Mouse (Mus musculus): Measurements from ENCODE around the gene Dusp23. TPM values are rescaled to one million over a fixed set of nuclear protein-coding genes. Genes with fewer than 3 reads are reported as not detected.

Gene Dusp23
- polyA plus RNA-seq, 1 experiment from 2014 or later: 7.1 TPM

DNA sequence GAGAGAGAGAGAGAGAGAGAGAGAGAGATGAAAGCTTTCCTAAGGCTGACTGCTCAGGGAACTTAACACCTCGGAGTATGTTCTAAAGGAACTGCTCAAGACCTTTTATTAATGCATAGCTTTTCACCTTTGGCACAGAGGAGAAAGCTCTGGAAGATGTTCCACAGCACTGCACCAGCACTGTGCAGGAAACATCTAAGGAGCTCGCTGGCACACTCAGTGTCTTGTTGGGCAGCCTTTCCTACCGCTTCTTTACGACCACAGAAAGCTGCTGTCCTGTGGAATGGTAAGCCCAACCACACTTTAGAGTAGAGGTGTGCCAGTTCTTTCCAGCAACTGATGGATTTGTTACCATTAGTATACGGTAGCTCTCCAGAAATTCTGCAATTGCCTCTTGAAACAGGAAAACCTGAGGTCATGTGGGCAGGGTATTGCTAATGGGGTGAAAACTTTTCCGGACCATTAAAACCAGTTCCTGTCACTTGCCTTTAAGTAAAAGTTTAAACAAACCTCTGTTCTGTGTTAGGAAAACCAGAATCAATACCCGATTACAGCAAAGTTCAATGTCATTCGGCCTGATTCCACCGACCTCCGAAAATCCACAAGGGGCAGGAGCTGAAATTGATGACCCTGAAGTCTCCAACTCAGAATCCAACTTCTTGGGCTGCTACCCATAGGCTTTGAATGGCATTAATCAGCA lies 18.7 kb upstream of the Dusp23 start:
- no peak overlapping the region for H3K9ac ChIP-seq (ENCODE audit: low read length)
- no peaks in the 10 kb centered on the region for H3K9me3 ChIP-seq (replicated peaks; ENCODE audit: control insufficient read depth, low read length)
- no peaks in the 10 kb centered on the region for H3K4me1 ChIP-seq (ENCODE audit: control insufficient read depth, insufficient read depth, low read length)
- no peak overlapping the region for H3K4me2 ChIP-seq (ENCODE audit: low read length)
- DNase-seq (ENCODE audit: low spot score) (no peak), ATAC-seq (no peak)
- WGBS: 91% methylated on average over 10 of the region's 10 CpGs
- H3K27ac ChIP-seq (ENCODE audit: low read depth, low read length): no peak overlapping the region
- H3K36me3 ChIP-seq (ENCODE audit: control insufficient read depth, insufficient read depth, low read length): no peaks in the 10 kb centered on the region
- no peak overlapping the region for H3K4me3 ChIP-seq (ENCODE audit: low read depth, low read length)
- no peaks in the 10 kb centered on the region for H3K27me3 ChIP-seq (replicated peaks; ENCODE audit: control insufficient read depth, insufficient read depth, low read length)

DNA sequence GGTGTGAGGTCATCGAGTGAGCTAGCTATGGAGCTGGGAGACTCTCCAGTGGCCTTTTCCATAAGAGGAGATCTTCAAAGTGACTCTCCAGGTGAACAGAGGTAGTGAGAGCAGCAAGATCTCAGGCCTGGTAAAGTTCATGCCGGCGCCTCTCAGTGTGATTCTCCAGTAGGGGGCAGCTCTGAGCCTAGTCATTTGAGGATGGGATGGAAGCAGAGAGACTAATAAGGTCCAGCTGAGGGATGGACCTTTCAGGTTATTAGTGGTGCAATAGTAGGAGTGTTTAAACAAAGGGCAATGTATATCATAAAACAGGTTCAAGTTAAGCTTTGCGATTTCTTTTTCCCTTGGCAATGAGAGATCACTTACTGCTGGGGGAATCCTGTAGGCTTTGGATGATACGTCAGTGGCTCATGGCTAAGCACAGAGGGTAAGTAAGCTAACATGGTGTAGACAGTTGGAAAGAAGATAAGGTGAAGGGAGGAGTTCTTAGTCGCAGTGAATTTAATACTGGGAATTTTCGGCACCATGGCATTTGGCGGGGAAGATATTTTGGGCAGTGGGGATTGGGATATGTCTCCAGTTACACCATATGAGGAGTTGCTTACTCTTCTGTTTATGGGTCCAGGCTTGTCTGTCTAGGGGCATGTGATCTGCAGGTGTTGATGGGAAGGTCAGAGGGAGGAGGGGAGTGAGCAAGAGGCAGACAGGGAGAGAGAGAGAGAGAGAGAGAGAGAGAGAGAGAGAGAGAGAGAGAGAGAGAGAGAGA lies 17.9 kb upstream of the Dusp23 start:
- Histone ChIP-seq H3K9me3 (replicated peaks; ENCODE audit: control insufficient read depth, low read length) (no peaks in the 10 kb centered on the region), H3K9ac (ENCODE audit: low read length) (no peak overlapping the region), H3K4me1 (ENCODE audit: control insufficient read depth, insufficient read depth, low read length) (no peaks in the 10 kb centered on the region), H3K27ac (ENCODE audit: low read depth, low read length) (no peak overlapping the region), H3K36me3 (ENCODE audit: control insufficient read depth, insufficient read depth, low read length) (no peaks in the 10 kb centered on the region), H3K4me2 (ENCODE audit: low read length) (no peak overlapping the region), H3K27me3 (replicated peaks; ENCODE audit: control insufficient read depth, insufficient read depth, low read length) (no peaks in the 10 kb centered on the region), H3K4me3 (ENCODE audit: low read depth, low read length) (no peak overlapping the region)
- ATAC-seq: peak; percentile 23; the same call in 1 of the 2 replicates
- peak; percentile 25 for DNase-seq (ENCODE audit: low spot score)
- 61% methylated on average over 8 of the region's 8 CpGs for whole genome bisulfite sequencing

DNA sequence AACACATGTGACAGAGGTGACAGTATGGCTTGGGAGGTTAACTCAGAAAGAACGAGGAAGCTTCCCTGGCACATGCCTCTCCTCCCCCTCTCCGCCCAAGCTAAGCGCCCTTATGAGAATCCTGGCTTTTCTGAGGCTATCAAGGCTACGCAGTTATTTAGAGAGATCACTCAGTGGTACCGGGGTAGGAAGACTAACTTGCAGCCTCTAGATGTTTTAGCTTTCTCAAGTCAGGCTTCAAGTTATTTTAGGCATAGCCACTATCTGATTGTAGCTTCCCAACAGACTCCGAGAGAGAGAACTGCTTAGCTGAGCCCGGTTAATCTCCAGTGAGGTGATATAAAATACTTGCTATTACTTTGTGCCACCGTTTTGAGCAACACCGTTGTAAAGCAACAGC lies 16.6 kb upstream of the Dusp23 start:
- ATAC-seq: no peak
- WGBS: 87% methylated on average over 9 of the region's 9 CpGs

DNA sequence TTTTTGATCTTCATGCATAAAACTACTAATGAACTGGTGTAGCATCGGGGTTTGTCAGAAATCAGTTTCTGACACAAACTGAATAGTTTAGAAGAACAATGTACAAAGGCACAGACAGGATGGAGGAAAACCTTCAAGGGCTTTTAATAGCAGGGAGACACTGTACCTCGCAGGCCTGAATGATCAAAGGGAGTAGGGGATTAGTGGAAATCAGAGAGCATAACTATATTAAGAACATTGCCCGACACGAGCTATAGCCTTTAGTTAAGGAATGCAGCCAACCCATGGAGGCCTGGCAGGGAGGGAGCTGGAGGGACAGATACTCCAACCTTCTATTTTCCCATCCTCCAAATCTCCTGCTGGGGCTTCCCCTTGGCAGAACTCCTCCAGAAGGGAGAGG lies 14.5 kb upstream of the Dusp23 start:
- no peak overlapping the region for H3K27ac ChIP-seq (ENCODE audit: low read depth, low read length)
- 16% methylated on average over 4 of the region's 4 CpGs for WGBS
- H3K27me3 ChIP-seq (replicated peaks; ENCODE audit: control insufficient read depth, insufficient read depth, low read length): no peaks in the 10 kb centered on the region
- H3K9me3 ChIP-seq (replicated peaks; ENCODE audit: control insufficient read depth, low read length): no peaks in the 10 kb centered on the region
- no peaks in the 10 kb centered on the region for H3K4me1 ChIP-seq (ENCODE audit: control insufficient read depth, insufficient read depth, low read length)
- no peak overlapping the region for H3K4me2 ChIP-seq (ENCODE audit: low read length)
- DNase-seq (ENCODE audit: low spot score) (no peak), ATAC-seq (no peak)
- H3K9ac ChIP-seq (ENCODE audit: low read length): no peak overlapping the region
- H3K36me3 ChIP-seq (ENCODE audit: control insufficient read depth, insufficient read depth, low read length): no peaks in the 10 kb centered on the region
- H3K4me3 ChIP-seq (ENCODE audit: low read depth, low read length): no peak overlapping the region

More for the DNA sequence above, 16.6 kb upstream of the Dusp23 start:
- H3K4me1 ChIP-seq (ENCODE audit: control insufficient read depth, insufficient read depth, low read length): no peaks in the 10 kb centered on the region
- no peak overlapping the region for H3K9ac ChIP-seq (ENCODE audit: low read length)
- H3K27ac ChIP-seq (ENCODE audit: low read depth, low read length): no peak overlapping the region
- H3K36me3 ChIP-seq (ENCODE audit: control insufficient read depth, insufficient read depth, low read length): no peaks in the 10 kb centered on the region
- H3K4me2 ChIP-seq (ENCODE audit: low read length): no peak overlapping the region
- H3K27me3 ChIP-seq (replicated peaks; ENCODE audit: control insufficient read depth, insufficient read depth, low read length): no peaks in the 10 kb centered on the region
- no peaks in the 10 kb centered on the region for H3K9me3 ChIP-seq (replicated peaks; ENCODE audit: control insufficient read depth, low read length)
- no peak overlapping the region for H3K4me3 ChIP-seq (ENCODE audit: low read depth, low read length)
- DNase-seq (ENCODE audit: low spot score): no peak

DNA sequence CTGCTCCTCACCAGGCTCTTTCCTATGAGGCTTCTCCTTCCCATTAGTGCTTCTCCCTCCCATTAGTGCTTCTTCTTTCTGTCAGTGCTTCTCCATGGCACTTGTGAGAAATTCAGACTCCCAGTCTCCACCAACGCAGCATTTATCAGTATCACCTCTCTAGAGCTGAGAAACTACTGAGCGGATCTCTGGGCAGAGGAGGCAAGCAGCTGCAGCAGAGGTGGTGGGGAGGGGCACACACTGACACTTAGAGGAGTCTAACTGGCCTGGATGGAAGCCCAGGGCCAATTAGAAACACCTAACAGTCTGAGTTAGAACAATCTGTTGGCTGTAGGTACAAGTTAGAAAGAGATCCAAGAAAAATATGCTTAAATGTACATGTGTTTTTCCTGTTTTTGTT lies 6.0 kb upstream of the Dusp23 start:
- H3K9ac ChIP-seq (ENCODE audit: low read length): no peak overlapping the region
- no peaks in the 10 kb centered on the region for H3K36me3 ChIP-seq (ENCODE audit: control insufficient read depth, insufficient read depth, low read length)
- H3K4me3 ChIP-seq (ENCODE audit: low read depth, low read length): no peak overlapping the region
- H3K27me3 ChIP-seq (replicated peaks; ENCODE audit: control insufficient read depth, insufficient read depth, low read length): no peaks in the 10 kb centered on the region
- no peak overlapping the region for H3K4me2 ChIP-seq (ENCODE audit: low read length)
- no peak overlapping the region for H3K27ac ChIP-seq (ENCODE audit: low read depth, low read length)
- H3K4me1 ChIP-seq (ENCODE audit: control insufficient read depth, insufficient read depth, low read length): no peaks in the 10 kb centered on the region
- no peak for ATAC-seq
- 63% methylated on average over 2 of the region's 2 CpGs for WGBS
- no peaks in the 10 kb centered on the region for H3K9me3 ChIP-seq (replicated peaks; ENCODE audit: control insufficient read depth, low read length)
- no peak for DNase-seq (ENCODE audit: low spot score)

DNA sequence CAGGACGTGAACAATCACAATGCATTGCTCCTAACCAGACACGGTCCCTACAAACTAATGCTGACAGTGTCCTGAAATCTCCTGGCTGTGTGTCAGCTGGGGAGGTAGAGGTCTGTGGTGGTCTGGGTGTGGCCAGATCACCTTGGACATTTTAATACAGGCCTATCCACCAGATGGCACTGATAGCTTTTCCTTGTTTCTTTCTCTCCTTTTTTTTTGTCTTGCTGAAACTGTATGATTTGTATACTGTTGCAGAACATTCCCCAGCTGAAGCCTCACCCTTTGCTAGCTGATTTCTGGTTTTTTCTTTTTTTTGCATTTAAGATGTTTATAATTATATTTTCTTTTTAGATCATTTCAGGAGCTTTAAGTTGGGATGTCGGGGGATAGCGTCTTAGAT lies 5.0 kb upstream of the Dusp23 start:
- H3K9ac ChIP-seq (ENCODE audit: low read length): no peak overlapping the region
- no peaks in the 10 kb centered on the region for H3K27me3 ChIP-seq (replicated peaks; ENCODE audit: control insufficient read depth, insufficient read depth, low read length)
- H3K9me3 ChIP-seq (replicated peaks; ENCODE audit: control insufficient read depth, low read length): no peaks in the 10 kb centered on the region
- 82% methylated on average over 4 of the region's 4 CpGs for WGBS
- no peak overlapping the region for H3K4me2 ChIP-seq (ENCODE audit: low read length)
- H3K4me3 ChIP-seq (ENCODE audit: low read depth, low read length): no peak overlapping the region
- H3K36me3 ChIP-seq (ENCODE audit: control insufficient read depth, insufficient read depth, low read length): no peaks in the 10 kb centered on the region
- no peak overlapping the region for H3K27ac ChIP-seq (ENCODE audit: low read depth, low read length)
- DNase-seq (ENCODE audit: low spot score): no peak
- H3K4me1 ChIP-seq (ENCODE audit: control insufficient read depth, insufficient read depth, low read length): no peaks in the 10 kb centered on the region
- ATAC-seq: no peak

DNA sequence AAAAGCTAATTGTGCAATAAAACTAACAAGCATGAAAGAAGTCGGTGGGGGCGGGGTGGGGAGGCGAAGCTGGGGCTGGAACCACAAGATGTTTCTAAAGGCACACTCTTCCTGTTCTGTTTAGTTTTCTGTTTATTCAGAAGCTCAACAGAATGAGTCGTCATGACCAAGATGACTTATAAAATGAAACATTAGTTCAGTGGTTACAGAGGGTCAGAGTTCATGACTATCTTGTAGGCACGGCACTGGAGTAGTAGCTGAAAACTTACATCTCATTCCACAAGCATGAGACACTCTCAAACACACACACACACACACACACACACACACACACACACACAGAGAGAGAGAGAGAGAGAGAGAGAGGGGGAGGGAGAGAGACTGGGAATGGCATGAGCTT lies 3.5 kb upstream of the Dusp23 start:
- ATAC-seq (no peak), DNase-seq (ENCODE audit: low spot score) (no peak)
- no peak overlapping the region for H3K4me2 ChIP-seq (ENCODE audit: low read length)
- 94% methylated on average over 5 of the region's 5 CpGs for WGBS
- no peak overlapping the region for H3K4me3 ChIP-seq (ENCODE audit: low read depth, low read length)
- H3K4me1 ChIP-seq (ENCODE audit: control insufficient read depth, insufficient read depth, low read length): no peaks in the 10 kb centered on the region
- H3K27ac ChIP-seq (ENCODE audit: low read depth, low read length): no peak overlapping the region
- H3K9ac ChIP-seq (ENCODE audit: low read length): no peak overlapping the region
- H3K9me3 ChIP-seq (replicated peaks; ENCODE audit: control insufficient read depth, low read length): no peaks in the 10 kb centered on the region
- H3K36me3 ChIP-seq (ENCODE audit: control insufficient read depth, insufficient read depth, low read length): no peaks in the 10 kb centered on the region
- no peaks in the 10 kb centered on the region for H3K27me3 ChIP-seq (replicated peaks; ENCODE audit: control insufficient read depth, insufficient read depth, low read length)

DNA sequence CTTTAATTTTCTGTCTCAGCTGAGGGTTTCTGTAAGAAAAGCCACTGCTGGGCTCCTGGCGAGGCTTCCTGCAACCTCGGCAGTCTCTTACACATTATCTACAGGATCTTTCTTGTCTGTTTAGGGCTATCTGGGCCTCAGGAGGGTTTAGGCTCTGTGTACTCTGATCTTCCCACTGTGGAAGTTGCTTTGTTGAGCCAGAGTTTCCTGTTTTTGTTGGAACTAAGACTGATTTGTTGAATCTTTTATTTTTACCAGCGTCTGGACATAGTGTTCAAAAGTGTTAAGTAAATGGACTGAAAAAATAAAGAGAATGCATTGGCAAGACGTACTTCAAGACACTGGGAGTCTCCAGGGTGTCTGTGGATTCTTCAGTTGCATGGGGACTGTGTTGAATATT lies 2.5 kb upstream of the Dusp23 start:
- Histone ChIP-seq H3K4me3 (ENCODE audit: low read depth, low read length) (no peak overlapping the region), H3K9me3 (replicated peaks; ENCODE audit: control insufficient read depth, low read length) (no peaks in the 10 kb centered on the region), H3K4me2 (ENCODE audit: low read length) (no peak overlapping the region), H3K27ac (ENCODE audit: low read depth, low read length) (no peak overlapping the region), H3K27me3 (replicated peaks; ENCODE audit: control insufficient read depth, insufficient read depth, low read length) (no peaks in the 10 kb centered on the region), H3K36me3 (ENCODE audit: control insufficient read depth, insufficient read depth, low read length) (no peaks in the 10 kb centered on the region), H3K9ac (ENCODE audit: low read length) (no peak overlapping the region), H3K4me1 (ENCODE audit: control insufficient read depth, insufficient read depth, low read length) (no peaks in the 10 kb centered on the region)
- WGBS: 71% methylated on average over 4 of the region's 4 CpGs
- DNase-seq (ENCODE audit: low spot score): no peak
- no peak for ATAC-seq

DNA sequence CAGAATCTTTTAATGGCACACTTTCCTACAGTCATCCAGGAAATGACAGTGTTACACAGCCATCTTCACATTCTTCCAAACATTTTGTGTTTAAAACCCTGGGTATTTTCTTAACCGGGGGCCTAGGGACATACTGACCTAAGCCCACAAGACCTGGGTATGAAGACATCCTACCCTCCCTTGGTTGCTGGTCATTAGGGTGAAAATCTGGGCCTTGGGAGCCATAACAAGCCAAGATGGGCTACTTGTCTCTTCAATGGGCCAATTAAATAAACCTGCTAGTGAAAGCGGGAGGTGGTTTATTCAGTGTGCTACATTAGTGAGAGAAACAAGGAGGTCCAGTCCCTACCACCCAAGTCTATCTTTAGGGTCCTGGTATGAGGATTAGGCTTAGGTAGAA lies 1.4 kb upstream of the Dusp23 start:
- no peaks in the 10 kb centered on the region for H3K36me3 ChIP-seq (ENCODE audit: control insufficient read depth, insufficient read depth, low read length)
- no peaks in the 10 kb centered on the region for H3K4me1 ChIP-seq (ENCODE audit: control insufficient read depth, insufficient read depth, low read length)
- no peak overlapping the region for H3K9ac ChIP-seq (ENCODE audit: low read length)
- no peak for ATAC-seq
- no peaks in the 10 kb centered on the region for H3K9me3 ChIP-seq (replicated peaks; ENCODE audit: control insufficient read depth, low read length)
- H3K27ac ChIP-seq (ENCODE audit: low read depth, low read length): no peak overlapping the region
- no peaks in the 10 kb centered on the region for H3K27me3 ChIP-seq (replicated peaks; ENCODE audit: control insufficient read depth, insufficient read depth, low read length)
- DNase-seq (ENCODE audit: low spot score): no peak
- no peak overlapping the region for H3K4me3 ChIP-seq (ENCODE audit: low read depth, low read length)
- 85% methylated on average over 2 of the region's 2 CpGs for WGBS
- H3K4me2 ChIP-seq (ENCODE audit: low read length): no peak overlapping the region
